Mouse (Mus musculus) liver, embryonic 14.5 days (tissue): ENCODE results near the gene Kcnq5.

Source experiments
- CTCF ChIP-seq: IDR thresholded peaks from 2 replicates; pipeline ENCODE4 v1.5.1; 2016; ENCODE audit warnings: antibody characterized with exemption, low read depth, control low read depth
- EP300 ChIP-seq: IDR thresholded peaks from 2 replicates; pipeline ENCODE4 v1.6.1; 2016; ENCODE audit warnings: antibody characterized with exemption, low read depth

DNA sequence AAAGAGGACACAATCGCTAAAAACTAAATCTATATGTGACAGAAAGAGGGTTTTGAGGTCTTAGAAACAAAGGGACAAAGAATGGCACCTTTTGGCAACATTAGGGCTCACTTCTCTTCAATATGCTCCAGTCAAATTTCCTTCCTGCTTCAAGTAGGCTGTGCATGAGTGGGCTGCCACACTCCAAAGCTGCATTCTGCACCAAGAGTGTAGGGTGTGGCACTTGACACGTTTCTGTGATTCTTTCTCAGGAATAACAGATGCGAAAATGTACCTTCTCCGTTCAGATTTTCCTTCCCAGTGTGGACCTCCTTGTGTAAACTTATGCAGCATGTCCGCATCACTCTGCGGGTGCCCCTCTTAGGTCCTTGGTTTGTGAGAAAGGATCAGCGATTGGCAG is 455.1 kb downstream of the Kcnq5 start:
- TF ChIP-seq CTCF: no peak
- TF ChIP-seq EP300: no peak
